Mouse (Mus musculus): ENCODE results near the gene Cntnap5a. TPM values are rescaled to one million over a fixed set of nuclear protein-coding genes. Genes with fewer than 3 reads are reported as not detected.

Gene Cntnap5a
- 10 to 100 TPM; 15.3 to 16.7 TPM for total RNA-seq (2021)
- long read RNA-seq, experiment 1, partial matches to known transcripts: 1 of 2 reads
- long read RNA-seq, experiment 1, other reads (novel, unspliced or antisense): 1 of 2 reads
- long read RNA-seq, experiment 2, partial matches to known transcripts: 4 of 5 reads
- long read RNA-seq, experiment 2, other reads (novel, unspliced or antisense): 1 of 5 reads

DNA sequence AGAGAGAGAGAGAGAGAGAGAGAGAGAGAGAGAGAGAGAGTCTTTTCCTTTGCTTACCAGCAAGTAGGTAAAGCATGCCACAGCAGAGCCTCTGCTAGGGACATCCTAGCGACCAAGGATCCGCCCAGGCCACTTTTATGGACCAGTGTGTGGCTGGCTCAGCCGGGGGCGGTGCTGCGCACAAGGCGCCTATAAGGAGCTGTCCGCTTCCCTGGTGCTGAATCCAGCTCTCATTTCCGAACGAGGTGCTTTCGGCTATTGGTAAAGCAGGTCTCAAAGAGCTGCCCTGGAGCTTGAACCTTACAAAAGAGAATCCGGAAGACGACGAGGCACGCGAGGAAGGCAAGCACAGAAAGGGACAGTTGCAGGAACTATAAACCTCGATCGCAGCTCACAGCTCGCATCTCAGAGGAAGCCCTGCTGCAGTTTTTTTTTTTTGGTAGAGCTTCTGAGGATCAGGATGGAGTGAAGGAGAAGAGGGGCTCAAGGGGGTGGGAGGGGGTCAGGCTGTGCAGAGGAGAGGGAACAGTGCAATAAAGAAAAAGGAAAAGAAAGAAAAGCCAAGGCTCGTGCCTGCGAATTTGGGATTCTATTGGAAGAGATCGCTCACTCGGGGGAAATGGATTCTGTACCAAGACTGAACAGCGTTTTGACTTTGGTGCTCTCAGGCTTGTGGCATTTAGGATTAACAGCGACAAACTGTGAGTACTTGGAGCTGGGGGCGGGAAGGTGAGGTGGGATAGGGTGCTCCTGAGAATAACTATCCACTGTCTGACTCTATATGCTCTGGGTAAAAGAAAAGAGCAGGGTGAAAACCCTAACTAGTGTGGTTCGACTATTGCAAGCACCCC is at the start of gene Cntnap5a:
TSS of gene Cntnap5a (plus strand) at position 239 of the 851 bp plus-strand sequence.
- H3K27ac ChIP-seq: peak within 1 kb of the TSS; percentile 61

DNA sequence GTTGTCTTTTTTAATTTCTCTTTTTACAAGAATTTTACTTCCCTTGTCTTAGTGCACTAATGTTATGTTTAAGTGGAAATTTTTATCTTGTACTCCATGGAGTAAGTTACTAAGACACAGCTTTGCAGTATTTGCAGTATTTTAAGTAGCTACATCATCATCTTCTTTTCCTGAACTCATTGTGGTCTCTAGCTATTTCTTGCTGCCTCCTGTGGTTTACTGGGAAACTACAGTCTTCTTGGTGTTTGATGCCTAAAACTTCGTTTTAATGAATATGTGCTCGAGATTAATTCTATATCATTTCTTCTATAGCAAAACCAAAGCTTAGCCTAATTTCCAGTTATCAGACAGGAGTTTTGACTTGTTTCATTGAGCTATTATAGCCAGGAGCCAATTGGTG is 37.6 kb upstream of the Cntnap5a start:
- Histone ChIP-seq H3K27ac (no peak overlapping the region), H3K4me3 (no peak overlapping the region)
- DNase-seq (ENCODE audit: low spot score in 2 of 2): no peak
- peak; percentile 73 for TF ChIP-seq CTCF (conservative IDR thresholded peaks at IDR 0.05)

More for the DNA sequence above, at the start of gene Cntnap5a:
- H3K4me3 ChIP-seq: peak within 1 kb of the TSS; percentile 62
- peak; percentile 10 to 34 for DNase-seq (ENCODE audit: low spot score in 2 of 2)
- no peak for TF ChIP-seq CTCF (conservative IDR thresholded peaks at IDR 0.05)

DNA sequence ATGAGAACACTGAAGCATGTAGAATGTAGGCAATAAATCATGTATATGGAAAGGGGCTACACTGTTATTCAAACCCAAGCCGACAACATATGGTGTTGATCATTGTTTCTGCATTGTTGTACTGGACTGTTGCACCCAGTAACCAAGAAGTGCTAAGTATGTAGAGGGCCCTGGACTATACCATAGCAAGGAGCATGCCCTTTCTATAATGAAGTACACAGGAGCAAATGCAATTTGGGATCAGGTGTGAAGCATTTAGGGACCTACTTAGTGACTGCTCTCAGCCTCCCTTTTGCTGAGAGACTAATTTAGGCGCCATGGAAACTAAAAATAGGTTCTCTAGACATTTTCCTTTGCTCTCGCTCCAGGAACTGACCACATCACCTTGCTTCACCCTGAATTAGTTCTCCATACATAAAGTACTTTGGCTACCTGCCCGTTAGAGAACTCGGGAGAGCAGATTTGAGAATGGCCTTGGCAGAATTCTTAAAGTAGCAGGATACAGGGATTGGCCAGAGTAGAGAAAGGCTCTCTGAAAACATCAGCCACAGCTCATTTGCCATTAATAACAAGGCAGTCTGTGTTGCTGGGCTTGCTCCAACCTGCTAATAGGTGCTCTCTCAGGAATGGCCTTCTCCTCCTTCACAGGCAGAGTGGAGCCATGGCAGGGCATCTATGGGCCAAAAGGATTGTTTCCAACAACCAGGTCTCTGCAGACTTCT is 26.1 kb upstream of the Cntnap5a start:
- no peak for TF ChIP-seq CTCF (conservative IDR thresholded peaks at IDR 0.05)
- no peak for DNase-seq (ENCODE audit: low spot score in 2 of 2)
- Histone ChIP-seq H3K4me3 (no peak overlapping the region), H3K27ac (no peak overlapping the region)

DNA sequence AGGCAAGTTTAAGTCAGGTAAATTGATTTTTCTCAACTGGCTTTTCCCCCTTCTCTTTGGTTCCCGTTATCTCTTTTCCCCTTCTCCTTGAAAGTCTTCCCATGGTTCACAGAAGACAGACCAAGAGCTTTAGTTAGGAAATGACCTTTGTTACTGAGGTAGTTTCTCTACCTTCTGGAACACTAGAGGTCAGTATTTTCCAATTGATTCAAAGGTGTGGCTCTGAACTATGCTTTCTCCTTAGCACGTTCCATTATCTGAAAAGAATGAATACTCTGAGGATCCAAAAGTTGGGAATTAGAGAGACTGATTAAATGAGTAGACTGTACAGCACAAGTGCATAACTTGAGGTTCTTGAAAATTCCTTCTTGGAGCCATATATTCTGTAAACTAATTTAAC is 1.9 kb downstream of the Cntnap5a start:
- H3K4me3 ChIP-seq: peak overlapping the region; percentile 62
- DNase-seq (ENCODE audit: low spot score in 2 of 2): peak in 1 of 2 experiments; percentile 8
- TF ChIP-seq CTCF (conservative IDR thresholded peaks at IDR 0.05): peak; percentile 74
- H3K27ac ChIP-seq: no peak overlapping the region

DNA sequence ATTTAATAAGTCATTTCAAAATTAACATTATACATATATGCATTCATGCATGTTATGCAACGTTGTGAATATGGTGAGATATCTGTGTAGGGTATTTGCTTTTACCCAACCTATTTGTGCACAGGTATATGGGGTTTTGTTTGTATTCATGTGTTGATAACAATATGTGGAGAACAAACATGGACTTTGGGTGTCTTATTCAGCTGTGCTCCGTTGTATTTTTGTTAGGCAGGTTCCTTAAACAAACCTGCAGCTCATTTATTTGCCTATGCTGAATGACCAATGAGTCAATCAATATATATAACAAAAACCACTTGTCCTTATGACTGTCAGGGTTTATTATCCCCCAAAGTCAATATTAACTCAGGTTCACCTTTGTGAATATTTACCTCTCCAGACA is 15.2 kb downstream of the Cntnap5a start:
- no peak overlapping the region for H3K4me3 ChIP-seq

DNA sequence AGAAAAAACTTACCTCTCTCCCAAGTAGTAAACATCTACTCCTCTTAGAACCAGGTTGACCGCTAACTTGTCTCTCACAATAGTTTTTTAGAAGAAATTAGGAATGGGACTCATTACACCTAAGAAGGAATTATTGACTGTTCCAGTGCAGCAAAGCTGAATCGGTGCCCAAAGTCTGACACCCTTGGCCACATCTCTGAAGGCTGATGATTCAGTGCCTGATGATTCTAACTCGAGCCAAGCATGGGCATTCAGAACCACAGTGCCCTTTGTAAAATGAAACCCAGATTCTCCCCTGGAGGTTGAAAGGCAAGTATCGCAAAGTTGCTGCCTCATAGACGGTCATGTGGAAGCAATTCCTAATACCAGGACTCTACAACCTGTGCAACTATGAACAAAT is 58.0 kb downstream of the Cntnap5a start:
- Histone ChIP-seq H3K27ac (no peak overlapping the region), H3K4me3 (no peak overlapping the region)
- DNase-seq (ENCODE audit: low spot score in 2 of 2): no peak
- TF ChIP-seq CTCF (conservative IDR thresholded peaks at IDR 0.05): no peak

More for the DNA sequence above, 15.2 kb downstream of the Cntnap5a start:
- no peak for DNase-seq (ENCODE audit: low spot score in 2 of 2)
- TF ChIP-seq CTCF (conservative IDR thresholded peaks at IDR 0.05): no peak
- H3K27ac ChIP-seq: no peak overlapping the region

DNA sequence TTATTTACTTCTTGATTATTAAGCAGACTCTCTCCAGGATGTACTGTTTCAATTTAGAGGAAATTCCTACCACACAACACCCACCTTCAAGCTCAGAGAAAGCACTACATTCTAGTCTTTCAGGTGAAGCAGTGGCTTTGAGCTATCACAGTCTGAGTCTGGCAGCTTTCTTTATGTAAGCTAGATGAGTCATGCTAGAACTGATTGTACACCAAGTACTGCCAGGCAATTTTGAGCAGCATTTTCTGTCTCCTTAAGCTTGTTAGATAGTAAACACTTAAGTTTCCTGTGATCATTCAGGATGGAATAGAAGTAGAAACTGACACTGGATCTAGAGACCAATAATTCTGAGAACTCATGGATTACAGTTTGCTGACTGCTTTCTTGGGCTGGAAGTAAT is 61.0 kb downstream of the Cntnap5a start:
- H3K27ac ChIP-seq: peak overlapping the region; percentile 14; the same call in 1 of the 2 replicates
- peak in 1 of 2 experiments; percentile 7 for DNase-seq (ENCODE audit: low spot score in 2 of 2)
- no peak overlapping the region for H3K4me3 ChIP-seq
- TF ChIP-seq CTCF (conservative IDR thresholded peaks at IDR 0.05): no peak

DNA sequence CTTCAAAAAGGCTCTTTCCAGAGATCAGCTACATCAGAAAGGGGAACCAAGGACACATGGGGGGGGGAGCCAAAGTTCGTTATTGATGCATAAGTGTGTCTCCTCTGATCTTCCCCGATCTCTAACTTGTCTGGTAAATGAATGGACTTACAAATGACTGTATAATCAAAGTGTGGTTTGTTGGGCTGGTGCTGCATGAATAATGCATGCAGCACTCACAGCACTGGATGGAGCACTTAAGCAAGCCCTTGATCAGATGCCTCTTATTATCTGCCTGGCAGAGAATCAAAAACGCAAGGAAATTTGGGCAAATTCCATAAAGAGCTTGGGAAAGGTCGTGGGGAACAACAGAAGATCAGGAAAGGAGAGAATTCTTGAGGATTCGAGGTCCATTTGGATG is 100.2 kb downstream of the Cntnap5a start:
- no peak overlapping the region for H3K4me3 ChIP-seq
- TF ChIP-seq CTCF (conservative IDR thresholded peaks at IDR 0.05): no peak
- DNase-seq (ENCODE audit: low spot score in 2 of 2): no peak
- H3K27ac ChIP-seq: no peak overlapping the region

DNA sequence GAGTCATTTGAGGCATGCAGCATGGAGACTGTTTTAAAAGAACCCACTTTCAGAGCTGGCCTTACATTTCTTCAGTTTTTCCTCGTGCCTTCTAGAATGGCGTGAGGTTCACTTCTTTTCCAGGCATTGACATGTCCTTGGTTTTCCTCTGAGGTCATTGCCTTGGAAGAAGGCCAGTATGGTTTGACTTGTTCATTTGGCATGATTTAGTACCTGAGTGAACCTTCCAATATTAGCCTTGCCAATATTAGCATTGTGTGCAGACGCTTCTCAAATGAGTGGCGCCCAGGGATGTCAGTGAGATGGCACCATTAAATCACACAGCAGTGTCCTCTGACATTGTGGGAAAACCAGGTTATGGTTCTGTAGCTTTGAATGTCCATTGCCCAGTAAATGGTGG is 158.0 kb downstream of the Cntnap5a start:
- no peak overlapping the region for H3K4me3 ChIP-seq
- no peak overlapping the region for H3K27ac ChIP-seq
- TF ChIP-seq CTCF (conservative IDR thresholded peaks at IDR 0.05): no peak
- DNase-seq (ENCODE audit: low spot score in 2 of 2): no peak

DNA sequence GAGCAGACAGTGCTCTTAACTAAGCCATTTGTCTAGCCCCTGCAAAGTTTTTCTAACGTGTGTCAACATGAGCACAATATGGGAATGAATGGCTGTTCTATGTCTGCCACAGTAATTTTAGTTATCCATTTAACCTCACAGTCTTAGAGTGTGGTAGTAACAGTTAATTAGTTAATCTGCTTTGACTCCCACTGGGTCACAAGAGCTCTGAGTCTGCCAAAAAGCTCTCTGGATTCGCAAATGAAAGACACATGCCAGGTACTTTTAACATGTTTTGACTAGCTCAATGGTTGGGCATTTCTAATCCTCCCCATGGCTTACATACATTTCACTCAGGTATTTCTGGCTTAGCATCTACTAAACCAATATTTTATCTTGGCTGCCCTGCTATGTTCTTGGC is 163.0 kb downstream of the Cntnap5a start:
- no peak overlapping the region for H3K27ac ChIP-seq
- H3K4me3 ChIP-seq: no peak overlapping the region
- DNase-seq (ENCODE audit: low spot score in 2 of 2): no peak
- TF ChIP-seq CTCF (conservative IDR thresholded peaks at IDR 0.05): no peak

DNA sequence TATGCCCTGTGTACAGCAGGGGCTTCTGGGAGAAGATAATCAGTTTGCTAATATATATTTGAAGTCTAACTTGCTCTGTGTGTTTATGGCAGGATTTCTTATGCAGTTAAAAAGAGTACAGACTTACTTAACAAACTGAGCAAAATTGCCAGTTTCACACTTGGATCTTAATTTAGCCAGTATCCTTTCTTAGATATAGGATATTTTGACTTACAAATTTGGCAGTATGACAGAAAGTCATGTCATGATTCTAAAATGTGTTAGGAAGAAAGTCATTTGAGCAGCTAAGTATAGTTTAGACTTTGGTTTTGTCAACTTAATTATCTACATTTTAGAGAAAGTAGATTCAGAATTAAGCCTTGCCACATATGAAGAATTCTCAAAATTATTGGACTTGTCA is 167.7 kb downstream of the Cntnap5a start:
- no peak for DNase-seq (ENCODE audit: low spot score in 2 of 2)

DNA sequence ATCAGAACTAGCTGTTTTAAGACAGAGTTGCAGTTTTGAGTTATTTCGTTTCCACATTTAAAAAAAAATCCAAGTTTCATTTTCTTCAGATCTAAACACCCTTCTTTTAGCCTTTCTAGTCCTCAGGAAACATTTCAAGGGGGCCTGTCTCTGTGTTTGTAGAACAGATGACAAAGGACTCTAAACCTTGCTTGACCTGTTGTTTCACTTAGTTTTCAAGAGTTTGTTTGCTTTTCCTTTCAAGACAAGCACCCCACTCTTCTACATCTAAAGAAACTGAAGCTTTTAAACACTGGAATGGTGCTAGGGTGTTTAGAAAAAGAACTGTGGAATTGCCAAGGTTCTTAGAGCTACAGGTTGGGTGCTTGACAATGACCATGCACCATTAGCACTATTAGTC is 233.8 kb downstream of the Cntnap5a start:
- DNase-seq (ENCODE audit: low spot score in 2 of 2): no peak
- no peak overlapping the region for H3K27ac ChIP-seq
- no peak overlapping the region for H3K4me3 ChIP-seq
- TF ChIP-seq CTCF (conservative IDR thresholded peaks at IDR 0.05): no peak

More for the DNA sequence above, 167.7 kb downstream of the Cntnap5a start:
- Histone ChIP-seq H3K4me3 (no peak overlapping the region), H3K27ac (no peak overlapping the region)
- TF ChIP-seq CTCF (conservative IDR thresholded peaks at IDR 0.05): no peak

All from layer of hippocampus, adult 2 months (tissue).